Mouse (Mus musculus) hindbrain, embryonic 13.5 days (tissue): ENCODE measurements around the gene Abhd16b. TPM values are rescaled to one million over a fixed set of nuclear protein-coding genes. Genes with fewer than 3 reads are reported as not detected.

Experiments used
- ATAC-seq: fragments of 200-750 bp; cut with Nextera tagmentation; 2 replicates; pipeline ENCODE4 v1.8.0; 2017; ENCODE audit warnings: moderate TSS enrichment; ENCODE audit not compliant: low FRiP score
- H3K27ac ChIP-seq: fragments of 300-500 bp; sonication (generic); 2 replicates; pipeline ENCODE4 v1.5.1; 2015; ENCODE audit warnings: inconsistent platforms, mild to moderate bottlenecking, moderate library complexity
- H3K27me3 ChIP-seq: fragments of 300-500 bp; sonication (generic); 2 replicates; pipeline ENCODE4 v1.6.1; 2015; ENCODE audit warnings: mild to moderate bottlenecking, inconsistent platforms
- H3K36me3 ChIP-seq: fragments of 300-500 bp; sonication (generic); 2 replicates; pipeline ENCODE4 v1.6.1; 2015; ENCODE audit warnings: mild to moderate bottlenecking, inconsistent platforms
- H3K4me1 ChIP-seq: fragments of 300-500 bp; sonication (generic); replicated peaks from 2 replicates; pipeline ENCODE4 v1.6.1; 2015; ENCODE audit warnings: inconsistent platforms
- H3K4me2 ChIP-seq: fragments of 300-500 bp; sonication (generic); 2 replicates; pipeline ENCODE4 v1.6.1; 2015; ENCODE audit warnings: inconsistent platforms, mild to moderate bottlenecking, moderate library complexity
- H3K4me3 ChIP-seq: fragments of 300-500 bp; sonication (generic); 2 replicates; pipeline ENCODE4 v1.5.1; 2015; ENCODE audit warnings: mild to moderate bottlenecking, inconsistent platforms
- H3K9ac ChIP-seq: fragments of 300-500 bp; sonication (generic); 2 replicates; pipeline ENCODE4 v1.6.1; 2015; ENCODE audit warnings: mild to moderate bottlenecking, inconsistent platforms
- H3K9me3 ChIP-seq: fragments of 300-500 bp; sonication (generic); 2 replicates; pipeline ENCODE4 v1.6.1; 2016; ENCODE audit warnings: inconsistent platforms
- WGBS: fragments of 180-500 bp; shearing (Covaris S2); methylation state at CpG from one replicate; pipeline ENCODE4 v1.1.7; 2015; 5-methylcytosine and 5-hydroxymethylcytosine counted together
- polyA plus RNA-seq: library from polyadenylated mRNA; unstranded; fragments of >200 nt; fragmentation: Nextera tagmentation; extraction: Ambion mirVana; gene quantifications from 2 replicates; pipeline ENCODE4 v1.2.1, GENCODE M21; 2015

Gene Abhd16b
- polyA plus RNA-seq: 0.10 TPM in 1 of 2 replicates, not detected in the other

- Histone ChIP-seq H3K27ac (no peak within 1 kb of the TSS), H3K9me3 (no peaks in the 10 kb centered on the region), H3K4me1 (peaks cover 15% of the 10 kb centered on the region), H3K36me3 (no peaks in the 10 kb centered on the region), H3K4me3 (no peak within 1 kb of the TSS), H3K27me3 (no peaks in the 10 kb centered on the region), H3K9ac (no peak within 1 kb of the TSS), H3K4me2 (no peak within 1 kb of the TSS)
- WGBS: 84% methylated on average over 31 of the region's 31 CpGs
- ATAC-seq: no peak
Observed at GRCm38 (mm10) chr2:181493156-181493927, at the start of gene Abhd16b. Gene Abhd16b (plus strand): TSS chr2:181493206.

GRCm38 (mm10) chr2:181452181-181452580, 40.8 kb upstream of the Abhd16b start:
- Histone ChIP-seq H3K4me1 (peaks cover 11% of the 10 kb centered on the region), H3K27me3 (no peaks in the 10 kb centered on the region), H3K9me3 (0 out of 2 replicates have a peak, but pooled peaks cover 3% of the 10 kb centered on the region), H3K36me3 (no peaks in the 10 kb centered on the region), H3K4me2 (no peak overlapping the region), H3K4me3 (no peak overlapping the region), H3K9ac (no peak overlapping the region), H3K27ac (no peak overlapping the region)
- 81% methylated on average over 4 of the region's 4 CpGs for WGBS
- ATAC-seq: no peak

- Histone ChIP-seq H3K9ac (no peak overlapping the region), H3K4me2 (no peak overlapping the region), H3K4me3 (no peak overlapping the region), H3K9me3 (0 out of 2 replicates have a peak, but pooled peaks cover 3% of the 10 kb centered on the region), H3K36me3 (no peaks in the 10 kb centered on the region), H3K27me3 (no peaks in the 10 kb centered on the region), H3K4me1 (peaks cover 20% of the 10 kb centered on the region), H3K27ac (no peak overlapping the region)
- no peak for ATAC-seq
- WGBS: 38% methylated on average over 1 of the region's 1 CpGs
Observed at GRCm38 (mm10) chr2:181453274-181453673, 39.7 kb upstream of the Abhd16b start.

GRCm38 (mm10) chr2:181455899-181456298, 37.1 kb upstream of the Abhd16b start:
- no peaks in the 10 kb centered on the region for H3K36me3 ChIP-seq
- no peak overlapping the region for H3K4me3 ChIP-seq
- 0 out of 2 replicates have a peak, but pooled peaks cover 3% of the 10 kb centered on the region for H3K9me3 ChIP-seq
- H3K4me2 ChIP-seq: no peak overlapping the region
- H3K27ac ChIP-seq: no peak overlapping the region
- peaks cover 36% of the 10 kb centered on the region for H3K4me1 ChIP-seq
- ATAC-seq: no peak
- H3K9ac ChIP-seq: no peak overlapping the region
- peaks cover 11% of the 10 kb centered on the region for H3K27me3 ChIP-seq
- 80% methylated on average over 2 of the region's 2 CpGs for WGBS

GRCm38 (mm10) chr2:181457831-181458230, 35.2 kb upstream of the Abhd16b start:
- peak overlapping the region; percentile 95 for H3K9ac ChIP-seq
- WGBS: 3% methylated on average over 15 of the region's 15 CpGs
- H3K4me2 ChIP-seq: peak overlapping the region; percentile 93
- 0 out of 2 replicates have a peak, but pooled peaks cover 3% of the 10 kb centered on the region for H3K9me3 ChIP-seq
- no peak for ATAC-seq
- peaks cover 19% of the 10 kb centered on the region for H3K27me3 ChIP-seq
- peak overlapping the region; percentile 98 for H3K4me3 ChIP-seq
- no peak overlapping the region for H3K27ac ChIP-seq
- peaks cover 31% of the 10 kb centered on the region for H3K4me1 ChIP-seq
- no peaks in the 10 kb centered on the region for H3K36me3 ChIP-seq

- H3K9me3 ChIP-seq: no peaks in the 10 kb centered on the region
- peak; percentile 40 for ATAC-seq
- H3K27me3 ChIP-seq: peaks cover 19% of the 10 kb centered on the region
- H3K4me3 ChIP-seq: peak overlapping the region; percentile 98
- under 1% methylated on average over 68 of the region's 72 CpGs for WGBS
- no peaks in the 10 kb centered on the region for H3K36me3 ChIP-seq
- peak overlapping the region; percentile 85 for H3K27ac ChIP-seq
- H3K4me1 ChIP-seq: peaks cover 37% of the 10 kb centered on the region
- peak overlapping the region; percentile 95 for H3K9ac ChIP-seq
- peak overlapping the region; percentile 93 for H3K4me2 ChIP-seq
Observed at GRCm38 (mm10) chr2:181458411-181459152, 34.4 kb upstream of the Abhd16b start.

GRCm38 (mm10) chr2:181459153-181459672, 33.8 kb upstream of the Abhd16b start, which contains the start of gene Zbtb46:
Gene Zbtb46 (minus strand): TSS chr2:181459426.
- 0% methylated on average over 29 of the region's 83 CpGs for WGBS
- peak within 1 kb of the TSS; percentile 93 for H3K4me2 ChIP-seq
- peak; percentile 89 for ATAC-seq
- peaks cover 37% of the 10 kb centered on the region for H3K4me1 ChIP-seq
- H3K27me3 ChIP-seq: peaks cover 19% of the 10 kb centered on the region
- H3K9me3 ChIP-seq: no peaks in the 10 kb centered on the region
- peak within 1 kb of the TSS; percentile 98 for H3K4me3 ChIP-seq
- peak within 1 kb of the TSS; percentile 85 for H3K27ac ChIP-seq
- no peaks in the 10 kb centered on the region for H3K36me3 ChIP-seq
- H3K9ac ChIP-seq: peak within 1 kb of the TSS; percentile 95

- no peaks in the 10 kb centered on the region for H3K9me3 ChIP-seq
- peaks cover 37% of the 10 kb centered on the region for H3K4me1 ChIP-seq
- H3K27me3 ChIP-seq: peaks cover 24% of the 10 kb centered on the region
- peak overlapping the region; percentile 95 for H3K9ac ChIP-seq
- peak overlapping the region; percentile 93 for H3K4me2 ChIP-seq
- WGBS: under 1% methylated on average over 69 of the region's 71 CpGs
- peak; percentile 67 for ATAC-seq
- H3K4me3 ChIP-seq: peak overlapping the region; percentile 98
- peak overlapping the region; percentile 40 for H3K27ac ChIP-seq
- H3K36me3 ChIP-seq: no peaks in the 10 kb centered on the region
Observed at GRCm38 (mm10) chr2:181459673-181460621, 33.1 kb upstream of the Abhd16b start.

GRCm38 (mm10) chr2:181461536-181462100, 31.4 kb upstream of the Abhd16b start:
- Histone ChIP-seq H3K36me3 (no peaks in the 10 kb centered on the region), H3K27ac (no peak overlapping the region), H3K4me3 (no peak overlapping the region), H3K9me3 (no peaks in the 10 kb centered on the region), H3K27me3 (peaks cover 26% of the 10 kb centered on the region), H3K9ac (no peak overlapping the region), H3K4me1 (peaks cover 37% of the 10 kb centered on the region), H3K4me2 (no peak overlapping the region)
- no peak for ATAC-seq
- 93% methylated on average over 1 of the region's 1 CpGs for WGBS

- Histone ChIP-seq H3K36me3 (no peaks in the 10 kb centered on the region), H3K4me1 (peaks cover 29% of the 10 kb centered on the region), H3K27ac (no peak overlapping the region), H3K27me3 (peaks cover 26% of the 10 kb centered on the region), H3K4me3 (no peak overlapping the region), H3K9me3 (no peaks in the 10 kb centered on the region), H3K4me2 (no peak overlapping the region), H3K9ac (no peak overlapping the region)
- 91% methylated on average over 1 of the region's 1 CpGs for WGBS
- ATAC-seq: no peak
Observed at GRCm38 (mm10) chr2:181462604-181463003, 30.4 kb upstream of the Abhd16b start.
